Mouse (Mus musculus) liver, embryonic 15.5 days (tissue): ENCODE measurements around the gene Dlgap5. TPM values are rescaled to one million over a fixed set of nuclear protein-coding genes. Genes with fewer than 3 reads are reported as not detected.

Source experiments
- ATAC-seq: fragments of 200-750 bp; cut with Nextera tagmentation; 2 replicates; pipeline ENCODE4 v1.8.0; 2017; ENCODE audit warnings: moderate number of reproducible peaks, mild to moderate bottlenecking, moderate library complexity; ENCODE audit not compliant: insufficient read depth
- H3K27ac ChIP-seq: fragments of 300-500 bp; sonication (generic); replicated peaks from 2 replicates; pipeline ENCODE4 v1.5.1; 2015; ENCODE audit warnings: mild to moderate bottlenecking, inconsistent platforms
- H3K27me3 ChIP-seq: fragments of 300-500 bp; sonication (generic); 2 replicates; pipeline ENCODE4 v1.6.1; 2015; ENCODE audit warnings: mild to moderate bottlenecking, inconsistent platforms
- H3K36me3 ChIP-seq: fragments of 300-500 bp; sonication (generic); replicated peaks from 2 replicates; pipeline ENCODE4 v1.6.1; 2015; ENCODE audit warnings: moderate library complexity, mild to moderate bottlenecking, inconsistent platforms
- H3K4me1 ChIP-seq: fragments of 300-500 bp; sonication (generic); replicated peaks from 2 replicates; pipeline ENCODE4 v1.6.1; 2015; ENCODE audit warnings: inconsistent platforms
- H3K4me2 ChIP-seq: fragments of 300-500 bp; sonication (generic); 2 replicates; pipeline ENCODE4 v1.6.1; 2015; ENCODE audit warnings: moderate library complexity, mild to moderate bottlenecking, inconsistent platforms
- H3K4me3 ChIP-seq: fragments of 300-500 bp; sonication (generic); replicated peaks from 2 replicates; pipeline ENCODE4 v1.5.1; 2015; ENCODE audit warnings: mild to moderate bottlenecking, inconsistent platforms
- H3K9ac ChIP-seq: fragments of 300-500 bp; sonication (generic); 2 replicates; pipeline ENCODE4 v1.6.1; 2015; ENCODE audit warnings: moderate library complexity, mild to moderate bottlenecking, inconsistent platforms
- H3K9me3 ChIP-seq: fragments of 300-500 bp; sonication (generic); replicated peaks from 2 replicates; pipeline ENCODE4 v1.6.1; 2016; ENCODE audit warnings: inconsistent platforms
- WGBS: fragments of 180-500 bp; shearing (Covaris S2); methylation state at CpG from one replicate; pipeline ENCODE4 v1.1.7; 2015; ENCODE audit warnings: mixed read lengths; ENCODE audit not compliant: insufficient replicate concordance; 5-methylcytosine and 5-hydroxymethylcytosine counted together
- polyA plus RNA-seq: library from polyadenylated mRNA; unstranded; fragments of >200 nt; fragmentation: Nextera tagmentation; extraction: Ambion mirVana; gene quantifications from 2 replicates; pipeline ENCODE4 v1.2.1, GENCODE M21; 2015

The Dlgap5 gene
- polyA plus RNA-seq, 1 experiment from 2014 or later, result 51.3 TPM

DNA sequence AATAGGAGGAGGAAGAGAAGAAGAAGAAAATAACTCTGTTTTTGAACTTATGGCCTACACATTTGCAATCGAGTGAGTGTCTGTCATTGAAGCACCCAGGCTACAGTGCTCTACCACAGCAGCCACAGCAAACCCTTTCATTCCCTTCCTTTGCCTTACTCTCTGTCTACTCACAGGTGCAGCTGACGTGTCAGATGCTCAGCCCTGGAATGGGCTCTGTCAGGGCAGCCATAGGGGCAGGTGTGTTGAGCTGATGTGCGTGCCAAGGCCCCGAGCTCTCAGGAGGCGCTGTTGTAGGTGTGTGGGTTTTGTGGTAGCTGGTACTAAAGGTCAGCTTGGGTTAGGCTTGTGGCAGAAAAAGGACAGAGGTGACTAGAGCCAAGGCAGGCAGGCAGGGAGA lies 48.5 kb downstream of the Dlgap5 start:
- Histone ChIP-seq H3K9me3 (no peaks in the 10 kb centered on the region), H3K4me3 (no peak overlapping the region), H3K27me3 (peaks cover 38% of the 10 kb centered on the region), H3K9ac (no peak overlapping the region), H3K4me2 (no peak overlapping the region), H3K4me1 (peaks cover 41% of the 10 kb centered on the region), H3K36me3 (no peaks in the 10 kb centered on the region), H3K27ac (no peak overlapping the region)
- ATAC-seq, result no peak
- 69% methylated on average over 5 of the region's 5 CpGs for WGBS

DNA sequence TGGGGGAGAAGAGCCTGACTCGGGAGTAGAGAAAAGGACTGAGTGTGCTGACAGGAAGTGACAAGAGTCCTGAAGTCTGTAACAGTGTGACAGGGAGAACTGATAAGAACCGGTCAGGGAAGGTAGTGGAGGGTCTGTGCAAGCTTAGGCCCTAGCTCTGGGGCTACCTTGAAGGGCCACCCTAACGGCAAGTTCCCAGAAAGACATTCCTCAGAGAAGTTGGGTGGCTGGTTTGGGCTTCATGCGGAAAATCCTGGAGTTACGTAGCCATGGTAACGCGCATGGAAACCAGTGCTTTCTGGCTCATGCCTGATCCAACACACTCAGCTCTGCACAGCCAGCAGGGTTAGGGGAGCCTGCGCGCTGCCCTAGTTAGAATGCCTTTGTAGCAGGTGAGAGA lies 50.7 kb downstream of the Dlgap5 start, which contains the start of gene Lgals3:
TSS of gene Lgals3 (plus strand) at position 291 of the 400 bp plus-strand sequence.
- Histone ChIP-seq H3K36me3 (no peaks in the 10 kb centered on the region), H3K9ac (no peak within 1 kb of the TSS; the same call in 1 of the 2 replicates), H3K4me1 (peaks cover 33% of the 10 kb centered on the region), H3K4me3 (no peak within 1 kb of the TSS), H3K27me3 (peaks cover 15% of the 10 kb centered on the region), H3K27ac (no peak within 1 kb of the TSS), H3K9me3 (no peaks in the 10 kb centered on the region), H3K4me2 (no peak within 1 kb of the TSS)
- ATAC-seq, result no peak
- WGBS, result 38% methylated on average over 9 of the region's 9 CpGs

DNA sequence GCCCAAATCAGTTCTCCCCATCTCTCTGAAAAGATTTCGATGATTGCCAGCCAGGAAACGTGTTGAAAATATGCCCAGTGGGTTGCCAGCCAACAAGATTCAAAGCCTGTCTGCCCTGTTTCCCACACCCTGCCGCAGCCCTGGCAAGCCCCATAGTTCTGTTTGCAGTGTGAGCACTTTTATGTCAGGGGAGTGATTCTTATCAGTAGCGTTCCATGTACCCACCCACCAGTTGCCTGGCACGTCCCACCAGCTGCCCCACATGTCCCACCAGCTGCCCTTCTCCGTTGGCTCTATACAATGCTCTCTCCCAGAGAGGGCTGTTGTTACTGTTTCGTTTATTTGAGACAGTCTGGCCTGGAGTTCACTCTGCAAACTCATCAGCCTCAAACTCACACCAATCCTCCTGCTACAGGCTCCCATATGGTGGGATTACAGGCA lies 51.3 kb downstream of the Dlgap5 start:
- Histone ChIP-seq H3K4me1 (peaks cover 33% of the 10 kb centered on the region), H3K9me3 (no peaks in the 10 kb centered on the region), H3K9ac (no peak overlapping the region; the same call in 1 of the 2 replicates), H3K36me3 (no peaks in the 10 kb centered on the region), H3K27ac (no peak overlapping the region), H3K4me2 (no peak overlapping the region), H3K4me3 (no peak overlapping the region), H3K27me3 (peaks cover 12% of the 10 kb centered on the region)
- 13% methylated on average over 7 of the region's 7 CpGs for WGBS
- ATAC-seq, result 0 out of 2 replicates have a peak, but pooled peaks have one; percentile 47

DNA sequence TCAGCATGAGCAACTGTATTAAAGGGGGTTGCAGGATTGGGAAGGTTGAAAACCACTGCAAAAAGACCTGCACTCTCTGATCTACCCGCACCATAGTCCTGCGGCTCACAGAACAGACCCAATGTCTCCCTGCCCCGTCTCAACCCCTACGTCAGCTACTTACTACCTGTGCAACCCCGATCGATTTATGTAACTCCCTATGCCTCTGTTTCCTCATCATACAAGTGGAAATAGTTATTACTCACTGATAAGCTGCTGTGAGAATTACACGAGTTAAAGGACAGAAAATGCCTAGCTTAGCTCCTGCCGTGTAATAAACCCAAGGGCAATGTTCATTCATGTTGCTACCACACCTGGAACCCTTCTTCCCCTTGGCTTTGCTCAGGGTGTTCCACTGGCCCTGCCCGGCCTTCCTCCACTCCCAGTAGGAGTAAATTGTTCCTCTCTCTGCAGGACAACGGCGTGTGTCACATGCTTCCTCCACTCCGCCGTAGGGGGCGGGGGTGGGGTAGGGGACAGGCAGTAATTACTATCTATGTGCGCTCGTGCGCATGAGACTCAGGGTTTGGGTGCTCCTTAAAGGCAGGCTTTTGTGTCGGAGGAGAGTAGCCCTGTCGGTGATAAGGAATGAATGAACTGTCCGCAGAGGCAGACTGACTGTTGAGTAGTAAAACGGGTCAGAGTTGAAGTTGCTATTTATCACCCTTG lies 53.3 kb downstream of the Dlgap5 start:
- WGBS, result 17% methylated on average over 21 of the region's 21 CpGs
- Histone ChIP-seq H3K27ac (no peak overlapping the region), H3K4me2 (peak overlapping the region; percentile 53), H3K4me1 (peaks cover 33% of the 10 kb centered on the region), H3K27me3 (no peaks in the 10 kb centered on the region), H3K9ac (no peak overlapping the region), H3K36me3 (no peaks in the 10 kb centered on the region), H3K4me3 (0 out of 2 replicates have a peak overlapping the region, but pooled peaks have one; percentile 3), H3K9me3 (no peaks in the 10 kb centered on the region)
- peak; percentile 61; the same call in 1 of the 2 replicates for ATAC-seq

DNA sequence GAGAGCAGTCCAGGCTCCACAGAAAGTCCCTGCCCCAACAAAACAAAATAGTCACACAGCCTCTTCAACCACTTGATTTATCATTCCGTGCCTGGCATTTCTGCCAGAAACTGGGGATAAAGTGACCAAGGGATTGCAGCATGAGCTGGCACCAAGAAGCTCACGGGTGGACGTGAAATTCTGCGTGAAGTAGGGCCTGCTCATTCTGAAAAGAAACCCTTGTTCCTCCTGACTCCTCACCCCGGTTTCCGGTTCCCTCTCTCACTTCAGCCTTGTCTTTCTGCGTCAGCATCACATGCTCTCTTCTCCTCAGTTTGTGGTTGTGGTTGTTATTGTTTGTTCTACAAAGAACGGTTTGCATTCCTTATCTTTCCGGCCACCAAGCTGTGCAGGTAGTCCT lies 56.3 kb downstream of the Dlgap5 start:
- H3K9me3 ChIP-seq, result no peaks in the 10 kb centered on the region
- no peak for ATAC-seq
- H3K4me2 ChIP-seq, result no peak overlapping the region
- no peaks in the 10 kb centered on the region for H3K27me3 ChIP-seq
- 53% methylated on average over 9 of the region's 9 CpGs for WGBS
- no peaks in the 10 kb centered on the region for H3K36me3 ChIP-seq
- H3K9ac ChIP-seq, result no peak overlapping the region
- peaks cover 26% of the 10 kb centered on the region for H3K4me1 ChIP-seq
- H3K27ac ChIP-seq, result no peak overlapping the region
- no peak overlapping the region for H3K4me3 ChIP-seq

DNA sequence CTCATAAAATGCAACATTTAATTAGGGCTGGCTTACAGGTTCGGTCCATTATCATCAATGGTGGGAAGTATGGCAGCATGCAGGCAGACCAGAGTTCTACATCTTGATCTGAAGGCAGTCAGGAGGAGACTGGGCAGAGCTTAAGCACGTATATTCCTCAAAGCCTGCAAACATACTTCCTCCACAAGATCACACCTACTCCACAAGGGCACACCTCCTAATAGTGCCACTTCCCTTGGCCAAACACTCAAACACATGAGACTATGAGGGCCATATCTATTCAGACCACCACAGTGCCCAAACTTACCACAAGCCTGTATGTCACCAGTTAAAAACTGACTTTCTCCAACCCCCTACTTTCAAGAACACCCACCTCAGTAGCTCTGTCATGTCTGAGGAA lies 56.8 kb downstream of the Dlgap5 start:
- Histone ChIP-seq H3K36me3 (no peaks in the 10 kb centered on the region), H3K4me1 (peaks cover 21% of the 10 kb centered on the region), H3K9ac (no peak overlapping the region), H3K27ac (no peak overlapping the region), H3K9me3 (no peaks in the 10 kb centered on the region), H3K27me3 (no peaks in the 10 kb centered on the region), H3K4me3 (no peak overlapping the region), H3K4me2 (no peak overlapping the region)
- ATAC-seq, result no peak
- 41% methylated on average over 2 of the region's 2 CpGs for WGBS

DNA sequence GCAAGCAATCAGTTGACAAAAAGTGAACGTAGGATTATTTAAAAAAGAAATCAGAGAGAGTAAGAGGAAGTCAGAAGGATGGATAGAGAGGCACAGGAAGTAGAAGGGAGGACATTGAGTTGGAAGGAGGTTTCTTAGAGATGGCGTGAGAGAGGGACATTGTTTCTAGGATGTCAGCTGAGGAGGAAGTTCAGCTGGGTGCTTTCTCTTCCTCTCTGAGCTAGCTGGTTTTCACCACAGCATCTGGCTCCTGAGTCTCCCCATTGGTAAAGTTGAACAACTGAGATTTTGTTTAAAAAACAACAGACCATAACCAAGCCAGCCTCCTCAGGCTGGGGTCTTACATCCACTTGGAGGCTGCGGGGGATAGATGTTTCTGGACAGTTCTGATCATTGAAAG lies 58.6 kb downstream of the Dlgap5 start:
- peaks cover 10% of the 10 kb centered on the region for H3K4me1 ChIP-seq
- H3K27ac ChIP-seq, result no peak overlapping the region
- 43% methylated on average over 3 of the region's 3 CpGs for WGBS
- no peak for ATAC-seq
- no peak overlapping the region for H3K9ac ChIP-seq
- no peaks in the 10 kb centered on the region for H3K36me3 ChIP-seq
- no peak overlapping the region for H3K4me2 ChIP-seq
- H3K9me3 ChIP-seq, result no peaks in the 10 kb centered on the region
- H3K27me3 ChIP-seq, result no peaks in the 10 kb centered on the region
- H3K4me3 ChIP-seq, result no peak overlapping the region

DNA sequence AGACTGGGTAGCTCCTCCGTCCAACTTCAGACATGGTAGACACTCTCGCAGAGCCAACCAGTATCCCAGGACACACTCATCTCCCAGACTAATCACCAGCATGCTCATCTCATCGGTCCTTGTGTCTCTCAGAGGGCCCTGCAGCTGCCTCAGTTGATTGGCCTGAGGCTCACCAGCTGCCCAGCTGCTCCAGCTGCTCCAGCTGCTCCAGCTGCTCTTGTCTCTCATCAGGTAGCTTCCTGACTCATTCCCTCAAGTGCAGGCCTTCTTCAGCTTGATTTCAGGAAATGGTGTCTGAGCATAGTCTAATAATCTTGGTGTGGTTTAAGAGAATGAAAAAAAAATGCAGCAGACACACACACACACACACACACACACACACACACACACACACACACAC lies 61.6 kb downstream of the Dlgap5 start:
- H3K27ac ChIP-seq, result no peak overlapping the region
- H3K4me2 ChIP-seq, result no peak overlapping the region
- no peaks in the 10 kb centered on the region for H3K9me3 ChIP-seq
- no peaks in the 10 kb centered on the region for H3K36me3 ChIP-seq
- H3K27me3 ChIP-seq, result no peaks in the 10 kb centered on the region
- peaks cover 19% of the 10 kb centered on the region for H3K4me1 ChIP-seq
- H3K4me3 ChIP-seq, result no peak overlapping the region
- 61% methylated on average over 3 of the region's 3 CpGs for WGBS
- no peak for ATAC-seq
- no peak overlapping the region for H3K9ac ChIP-seq

DNA sequence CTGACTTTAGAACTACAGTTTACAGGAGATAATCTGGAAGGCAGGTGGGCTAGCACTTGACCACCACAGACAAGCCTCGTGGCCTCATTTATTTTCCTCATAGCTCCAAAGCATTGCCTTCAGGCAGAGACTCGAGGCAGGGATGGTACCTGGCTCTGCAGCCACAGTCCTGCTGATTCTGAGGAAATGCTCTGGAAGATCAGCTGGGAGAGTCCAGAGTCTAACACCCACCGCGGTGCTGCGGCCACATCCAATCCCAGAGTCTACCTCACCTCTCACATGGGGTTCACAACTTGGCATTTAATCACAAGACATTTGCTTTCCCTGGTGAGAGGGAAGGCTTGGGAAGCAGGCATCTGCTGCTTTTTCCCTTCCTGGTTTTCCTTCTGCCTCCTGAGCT lies 63.3 kb downstream of the Dlgap5 start:
- no peaks in the 10 kb centered on the region for H3K9me3 ChIP-seq
- WGBS, result 60% methylated on average over 5 of the region's 5 CpGs
- H3K27ac ChIP-seq, result no peak overlapping the region; the same call in 1 of the 2 replicates
- H3K4me1 ChIP-seq, result peaks cover 19% of the 10 kb centered on the region
- no peaks in the 10 kb centered on the region for H3K36me3 ChIP-seq
- no peak for ATAC-seq
- H3K9ac ChIP-seq, result no peak overlapping the region; the same call in 1 of the 2 replicates
- H3K4me2 ChIP-seq, result no peak overlapping the region
- H3K27me3 ChIP-seq, result no peaks in the 10 kb centered on the region
- no peak overlapping the region for H3K4me3 ChIP-seq

DNA sequence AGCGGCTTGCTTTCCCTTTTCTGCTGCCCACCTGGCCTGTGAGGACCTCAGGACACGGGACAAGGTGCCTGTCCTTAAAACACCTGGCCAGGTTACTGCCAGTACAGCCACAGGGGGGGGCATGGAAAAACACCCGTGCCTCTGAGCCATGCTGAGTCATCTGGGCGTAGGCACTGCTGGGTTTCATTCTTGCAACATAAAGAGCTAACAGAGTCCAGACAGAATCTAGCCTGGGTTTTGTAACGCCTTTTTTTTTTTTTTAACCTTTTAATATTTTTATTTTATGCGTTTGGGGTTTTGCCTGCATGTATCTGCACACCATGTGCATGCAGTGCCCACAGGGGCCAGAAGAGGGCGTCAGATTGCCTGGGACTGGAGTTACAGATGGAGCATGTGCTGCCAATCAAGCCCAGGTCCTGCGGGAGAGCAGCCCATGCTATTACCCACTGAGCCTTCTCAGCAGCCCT lies 64.1 kb downstream of the Dlgap5 start:
- H3K9me3 ChIP-seq, result no peaks in the 10 kb centered on the region
- peaks cover 19% of the 10 kb centered on the region for H3K4me1 ChIP-seq
- peak overlapping the region; percentile 51; the same call in 1 of the 2 replicates for H3K27ac ChIP-seq
- no peaks in the 10 kb centered on the region for H3K36me3 ChIP-seq
- WGBS, result 40% methylated on average over 8 of the region's 8 CpGs
- ATAC-seq, result peak; percentile 51; the same call in 1 of the 2 replicates
- no peaks in the 10 kb centered on the region for H3K27me3 ChIP-seq
- H3K4me3 ChIP-seq, result no peak overlapping the region
- peak overlapping the region; percentile 10 for H3K4me2 ChIP-seq
- no peak overlapping the region for H3K9ac ChIP-seq

DNA sequence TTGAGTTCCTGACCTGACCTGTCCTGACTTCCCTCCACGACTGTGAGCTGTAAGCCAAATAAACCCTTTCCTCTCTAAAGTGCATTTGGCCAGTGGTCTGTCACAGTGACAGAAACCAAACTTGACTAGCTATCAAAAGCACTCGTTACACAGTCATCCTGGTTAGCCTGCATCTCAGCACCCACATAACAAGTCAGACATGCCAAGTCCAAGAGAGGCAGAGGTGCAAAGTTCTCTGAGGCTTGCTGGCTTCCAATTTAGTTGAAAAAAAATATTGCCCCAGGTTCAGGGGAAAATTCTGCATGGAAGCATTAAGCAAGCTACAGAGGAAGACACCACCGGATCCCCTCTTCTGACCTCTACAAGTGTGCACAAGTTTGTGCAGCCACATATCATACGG lies 65.0 kb downstream of the Dlgap5 start:
- WGBS, result 63% methylated on average over 4 of the region's 4 CpGs
- Histone ChIP-seq H3K9me3 (no peaks in the 10 kb centered on the region), H3K27me3 (no peaks in the 10 kb centered on the region), H3K9ac (no peak overlapping the region), H3K4me2 (no peak overlapping the region), H3K4me3 (no peak overlapping the region), H3K4me1 (peaks cover 19% of the 10 kb centered on the region), H3K27ac (no peak overlapping the region), H3K36me3 (no peaks in the 10 kb centered on the region)
- no peak for ATAC-seq
